Mouse (Mus musculus) adrenal gland, postnatal 36 days (tissue): ENCODE measurements around the gene Uba3. TPM values are rescaled to one million over a fixed set of nuclear protein-coding genes. Genes with fewer than 3 reads are reported as not detected.

ENCODE experiments used
- DNase-seq, 2 experiments: peaks; one replicate each; pipeline ENCODE4 v3.0.0; 2021; ENCODE audit warnings: mixed read lengths in 1 of 2
- long read RNA-seq, 2 experiments: library from polyadenylated mRNA; stranded (forward); transcript quantifications; one replicate each; pipeline ENCODE4 v2.0.0; 2021; ENCODE audit warnings: borderline sequencing depth in 2 of 2
- total RNA-seq, 2 experiments: library from RNA; stranded (reverse); gene quantifications; 2 replicates each; pipeline ENCODE4 v1.2.3; 2021

Gene Uba3
- total RNA-seq: 10 to 100 TPM; 59.1 to 66.2 TPM
- long read RNA-seq, experiment 1, transcript Uba3-201 (18 exons, 2,257 nt): major isoform, 47 of 67 reads
- long read RNA-seq, experiment 1, partial matches to known transcripts: 5 of 67 reads
- long read RNA-seq, experiment 1, other reads (novel, unspliced or antisense): 9 of 67 reads
- long read RNA-seq, experiment 2, transcript Uba3-201 (18 exons, 2,257 nt): major isoform, 5 of 11 reads
- long read RNA-seq, experiment 2, partial matches to known transcripts: 1 of 11 reads
- long read RNA-seq, experiment 2, other reads (novel, unspliced or antisense): 1 of 11 reads

GRCm38 (mm10) chr6:97205439-97205885 lies at the start of gene Uba3:
Uba3 (minus strand) TSS chr6:97205647.
- peak; percentile 100 for DNase-seq

GRCm38 (mm10) chr6:97252711-97253221 lies 47.3 kb upstream of the Uba3 start, which contains the start of gene Lmod3:
Lmod3 (minus strand) TSS chr6:97252759.
- no peak for DNase-seq

- DNase-seq: no peak
Observed at GRCm38 (mm10) chr6:97252086-97252485, 46.6 kb upstream of the Uba3 start.

GRCm38 (mm10) chr6:97250966-97251365 lies 45.5 kb upstream of the Uba3 start:
- peak; percentile 55 to 70 for DNase-seq

- DNase-seq: no peak
Observed at GRCm38 (mm10) chr6:97245200-97245599, 39.8 kb upstream of the Uba3 start.

- DNase-seq: no peak
Observed at GRCm38 (mm10) chr6:97242522-97242921, 37.1 kb upstream of the Uba3 start.

GRCm38 (mm10) chr6:97240092-97240491 lies 34.6 kb upstream of the Uba3 start:
- no peak for DNase-seq

- no peak for DNase-seq
Observed at GRCm38 (mm10) chr6:97239360-97239759, 33.9 kb upstream of the Uba3 start.

- DNase-seq: no peak
Observed at GRCm38 (mm10) chr6:97236088-97236487, 30.6 kb upstream of the Uba3 start.

GRCm38 (mm10) chr6:97234911-97235668 lies 29.6 kb upstream of the Uba3 start:
- no peak for DNase-seq

- no peak for DNase-seq
Observed at GRCm38 (mm10) chr6:97227067-97227847, 21.8 kb upstream of the Uba3 start.

GRCm38 (mm10) chr6:97226083-97226491 lies 20.6 kb upstream of the Uba3 start:
- DNase-seq: no peak

GRCm38 (mm10) chr6:97224505-97224904 lies 19.1 kb upstream of the Uba3 start:
- no peak for DNase-seq

- no peak for DNase-seq
Observed at GRCm38 (mm10) chr6:97223566-97223965, 18.1 kb upstream of the Uba3 start.

- no peak for DNase-seq
Observed at GRCm38 (mm10) chr6:97222931-97223467, 17.6 kb upstream of the Uba3 start.

GRCm38 (mm10) chr6:97222321-97222720 lies 16.9 kb upstream of the Uba3 start:
- no peak for DNase-seq

- no peak for DNase-seq
Observed at GRCm38 (mm10) chr6:97221205-97222025, 16.0 kb upstream of the Uba3 start.

GRCm38 (mm10) chr6:97220672-97221071 lies 15.2 kb upstream of the Uba3 start:
- no peak for DNase-seq

- DNase-seq: no peak
Observed at GRCm38 (mm10) chr6:97216154-97216821, 10.8 kb upstream of the Uba3 start.

- peak; percentile 72 to 79 for DNase-seq
Observed at GRCm38 (mm10) chr6:97211981-97212380, 6.5 kb upstream of the Uba3 start.
